Comparison of ENCODE assay signal across 21 mouse cellular contexts in genomic region chr6:94043461-94043860, GRCm38 (mm10).
A peak's percentile ranks its signal among the peaks of the same experiment; 100 is the strongest.
DNase-seq lines count a peak whose midpoint lies in the region; ATAC-seq lines count a peak whose summit lies in the region.
"Had no signal": no experiment of that assay in that cellular context is flagged by ENCODE, and none has a peak within 500 bp of the region (broad histone marks: within the 10 kb centered on the region; RNA-seq: fewer than 3 reads in every experiment).

No protein-coding gene starts in this region.

- H3K4me1 ChIP-seq in forebrain, embryonic 14.5 days (ENCODE audit: control insufficient read depth, insufficient read depth, low read length), result peaks cover 5% of the 10 kb centered on the region
- H3K4me1 ChIP-seq in forebrain, embryonic 12.5 days, result peaks cover 11% of the 10 kb centered on the region
- peaks cover 14% of the 10 kb centered on the region for H3K4me1 ChIP-seq in midbrain, embryonic 12.5 days
- peaks cover 14% of the 10 kb centered on the region for H3K4me1 ChIP-seq in midbrain, embryonic 10.5 days
- H3K4me1 ChIP-seq in embryonic facial prominence, embryonic 11.5 days (ENCODE audit: control insufficient read depth, insufficient read depth, low read length), result no peaks in the 10 kb centered on the region
- H3K4me1 ChIP-seq in liver, embryonic 12.5 days, result 0 out of 2 replicates have a peak, but pooled peaks cover 7% of the 10 kb centered on the region
- peaks cover 5% of the 10 kb centered on the region for H3K4me1 ChIP-seq in hindbrain, embryonic 13.5 days (replicated peaks)

- no peak overlapping the region for H3K9ac ChIP-seq in forebrain, embryonic 14.5 days (ENCODE audit: low read length)
- no peak overlapping the region for H3K9ac ChIP-seq in forebrain, embryonic 12.5 days
- no peak overlapping the region for H3K9ac ChIP-seq in midbrain, embryonic 12.5 days (replicated peaks)
- no peak overlapping the region for H3K9ac ChIP-seq in embryonic facial prominence, embryonic 11.5 days (replicated peaks; ENCODE audit: low read length)
- H3K9ac ChIP-seq in liver, embryonic 12.5 days, result no peak overlapping the region
- no peak overlapping the region for H3K9ac ChIP-seq in hindbrain, embryonic 13.5 days
- H3K9ac ChIP-seq: embryonic facial prominence, embryonic 12.5 days; forebrain, embryonic 13.5 days; hindbrain, embryonic 12.5 days had no signal

- H3K36me3 ChIP-seq in forebrain, embryonic 14.5 days (ENCODE audit: control insufficient read depth, insufficient read depth, low read length), result no peaks in the 10 kb centered on the region
- H3K36me3 ChIP-seq in forebrain, embryonic 12.5 days (replicated peaks), result no peaks in the 10 kb centered on the region
- H3K36me3 ChIP-seq in midbrain, embryonic 12.5 days, result no peaks in the 10 kb centered on the region
- H3K36me3 ChIP-seq in midbrain, embryonic 10.5 days, result no peaks in the 10 kb centered on the region
- no peaks in the 10 kb centered on the region for H3K36me3 ChIP-seq in embryonic facial prominence, embryonic 11.5 days (replicated peaks; ENCODE audit: control insufficient read depth, insufficient read depth, low read depth, low read length)
- H3K36me3 ChIP-seq in liver, embryonic 12.5 days, result no peaks in the 10 kb centered on the region
- H3K36me3 ChIP-seq in hindbrain, embryonic 13.5 days, result no peaks in the 10 kb centered on the region
- H3K36me3 ChIP-seq: embryonic facial prominence, embryonic 12.5 days; hindbrain, embryonic 12.5 days had no signal

- WGBS in forebrain, embryonic 14.5 days, result 37% methylated on average over 7 of the region's 7 CpGs
- 48% methylated on average over 7 of the region's 7 CpGs for WGBS in forebrain, embryonic 12.5 days
- 53% methylated on average over 7 of the region's 7 CpGs for WGBS in midbrain, embryonic 12.5 days
- 78% methylated on average over 7 of the region's 7 CpGs for WGBS in midbrain, embryonic 10.5 days
- 47% methylated on average over 7 of the region's 7 CpGs for WGBS in embryonic facial prominence, embryonic 11.5 days
- WGBS in liver, embryonic 12.5 days (ENCODE audit: insufficient replicate concordance), result 57% methylated on average over 7 of the region's 7 CpGs
- WGBS in hindbrain, embryonic 13.5 days, result 71% methylated on average over 7 of the region's 7 CpGs

- no peak overlapping the region for H3K27ac ChIP-seq in forebrain, embryonic 14.5 days (ENCODE audit: low read depth, low read length)
- no peak overlapping the region for H3K27ac ChIP-seq in forebrain, embryonic 12.5 days
- H3K27ac ChIP-seq in midbrain, embryonic 12.5 days (replicated peaks), result peak overlapping the region; percentile 30; the same call in 1 of the 2 replicates
- no peak overlapping the region for H3K27ac ChIP-seq in midbrain, embryonic 10.5 days (replicated peaks)
- no peak overlapping the region for H3K27ac ChIP-seq in embryonic facial prominence, embryonic 11.5 days (replicated peaks; ENCODE audit: low read depth, low read length)
- H3K27ac ChIP-seq in liver, embryonic 12.5 days, result no peak overlapping the region
- no peak overlapping the region for H3K27ac ChIP-seq in hindbrain, embryonic 13.5 days
- H3K27ac ChIP-seq: embryonic facial prominence, embryonic 12.5 days; forebrain, embryonic 13.5 days; gastrocnemius, adult 2 months; heart, embryonic 10.5 days; hindbrain, embryonic 12.5 days; hindbrain, postnatal 0 days had no signal

- no peak for ATAC-seq in forebrain, embryonic 14.5 days
- no peak for ATAC-seq in forebrain, embryonic 12.5 days (ENCODE audit: low FRiP score)
- 0 out of 2 replicates have a peak, but pooled peaks have one; percentile 16 for ATAC-seq in midbrain, embryonic 12.5 days (ENCODE audit: low FRiP score, low read depth)
- ATAC-seq in embryonic facial prominence, embryonic 11.5 days (replicated peaks; ENCODE audit: insufficient number of reproducible peaks, low FRiP score, low TSS enrichment, low read depth), result no peak
- ATAC-seq in liver, embryonic 12.5 days, result no peak
- ATAC-seq in hindbrain, embryonic 13.5 days (ENCODE audit: low FRiP score), result no peak
- ATAC-seq: forebrain, embryonic 13.5 days; hindbrain, postnatal 0 days; Patski had no signal

- H3K4me2 ChIP-seq in forebrain, embryonic 14.5 days (ENCODE audit: low read length), result no peak overlapping the region
- H3K4me2 ChIP-seq in forebrain, embryonic 12.5 days, result no peak overlapping the region
- no peak overlapping the region for H3K4me2 ChIP-seq in midbrain, embryonic 12.5 days (replicated peaks)
- no peak overlapping the region for H3K4me2 ChIP-seq in embryonic facial prominence, embryonic 11.5 days (ENCODE audit: low read depth, low read length)
- H3K4me2 ChIP-seq in liver, embryonic 12.5 days, result no peak overlapping the region
- no peak overlapping the region for H3K4me2 ChIP-seq in hindbrain, embryonic 13.5 days
- H3K4me2 ChIP-seq: embryonic facial prominence, embryonic 12.5 days; forebrain, embryonic 13.5 days; hindbrain, embryonic 12.5 days had no signal

- no peaks in the 10 kb centered on the region for H3K9me3 ChIP-seq in forebrain, embryonic 14.5 days (replicated peaks; ENCODE audit: control insufficient read depth, low read length)
- no peaks in the 10 kb centered on the region for H3K9me3 ChIP-seq in forebrain, embryonic 12.5 days
- no peaks in the 10 kb centered on the region for H3K9me3 ChIP-seq in midbrain, embryonic 12.5 days
- H3K9me3 ChIP-seq in midbrain, embryonic 10.5 days (replicated peaks), result peaks cover 5% of the 10 kb centered on the region; the same call in 1 of the 2 replicates
- H3K9me3 ChIP-seq in embryonic facial prominence, embryonic 11.5 days (replicated peaks; ENCODE audit: control insufficient read depth, low read length), result no peaks in the 10 kb centered on the region
- H3K9me3 ChIP-seq in liver, embryonic 12.5 days (replicated peaks), result no peaks in the 10 kb centered on the region
- H3K9me3 ChIP-seq in hindbrain, embryonic 13.5 days, result no peaks in the 10 kb centered on the region
- H3K9me3 ChIP-seq: embryonic facial prominence, embryonic 12.5 days; forebrain, embryonic 13.5 days; heart, embryonic 10.5 days; hindbrain, embryonic 12.5 days had no signal

- no peak overlapping the region for H3K4me3 ChIP-seq in forebrain, embryonic 14.5 days (ENCODE audit: low read depth, low read length)
- no peak overlapping the region for H3K4me3 ChIP-seq in forebrain, embryonic 12.5 days (replicated peaks)
- no peak overlapping the region for H3K4me3 ChIP-seq in midbrain, embryonic 12.5 days
- H3K4me3 ChIP-seq in midbrain, embryonic 10.5 days, result no peak overlapping the region
- no peak overlapping the region for H3K4me3 ChIP-seq in embryonic facial prominence, embryonic 11.5 days (ENCODE audit: low read depth, low read length)
- no peak overlapping the region for H3K4me3 ChIP-seq in liver, embryonic 12.5 days
- H3K4me3 ChIP-seq in hindbrain, embryonic 13.5 days, result no peak overlapping the region
- H3K4me3 ChIP-seq: embryonic facial prominence, embryonic 12.5 days; forebrain, embryonic 13.5 days; gastrocnemius, adult 2 months; heart, embryonic 10.5 days; hindbrain, embryonic 12.5 days had no signal

- no peaks in the 10 kb centered on the region for H3K27me3 ChIP-seq in forebrain, embryonic 14.5 days (replicated peaks; ENCODE audit: control insufficient read depth, insufficient read depth, low read length)
- no peaks in the 10 kb centered on the region for H3K27me3 ChIP-seq in forebrain, embryonic 12.5 days
- H3K27me3 ChIP-seq in midbrain, embryonic 12.5 days, result no peaks in the 10 kb centered on the region
- H3K27me3 ChIP-seq in midbrain, embryonic 10.5 days (ENCODE audit: low read depth, poor library complexity, severe bottlenecking), result no peaks in the 10 kb centered on the region
- H3K27me3 ChIP-seq in embryonic facial prominence, embryonic 11.5 days (ENCODE audit: control insufficient read depth, insufficient read depth, low read length), result no peaks in the 10 kb centered on the region
- no peaks in the 10 kb centered on the region for H3K27me3 ChIP-seq in liver, embryonic 12.5 days (replicated peaks)
- H3K27me3 ChIP-seq in hindbrain, embryonic 13.5 days, result no peaks in the 10 kb centered on the region
- H3K27me3 ChIP-seq: embryonic facial prominence, embryonic 12.5 days; forebrain, embryonic 13.5 days; hindbrain, embryonic 12.5 days; Patski had no signal

- peak; percentile 42 for DNase-seq in forebrain, embryonic 14.5 days (ENCODE audit: low spot score)
- DNase-seq in midbrain, embryonic 10.5 days (ENCODE audit: low spot score), result no peak
- DNase-seq in embryonic facial prominence, embryonic 11.5 days (ENCODE audit: low spot score), result peak; percentile 19
- DNase-seq: adrenal gland, adult 8-10 months; cerebellum, adult 11-12 months; cerebellum, adult 9-10 months; cerebellum, postnatal 25 days; gastrocnemius, adult 2 months; gastrocnemius, postnatal 25 days; heart, postnatal 10 days; heart, postnatal 4 days had no signal
